Mouse (Mus musculus) cortical plate, adult 2 months (tissue): Measurements from ENCODE around the gene Gria1. TPM values are rescaled to one million over a fixed set of nuclear protein-coding genes. Genes with fewer than 3 reads are reported as not detected.

ENCODE experiments used
- H3K27ac ChIP-seq: fragments of 200-500 bp; 2 replicates; pipeline ENCODE4 v1.5.1; 2012; ENCODE audit warnings: low read length, control low read depth, inconsistent platforms; ENCODE audit not compliant: insufficient read depth
- H3K4me1 ChIP-seq: fragments of 200-500 bp; 2 replicates; pipeline ENCODE4 v1.6.1; 2011; ENCODE audit warnings: low read length; ENCODE audit not compliant: control insufficient read depth, insufficient read depth
- H3K4me3 ChIP-seq: fragments of 200-500 bp; 2 replicates; pipeline ENCODE4 v1.5.1; 2011; ENCODE audit warnings: mild to moderate bottlenecking, low read length, control low read depth; ENCODE audit not compliant: insufficient read depth
- CTCF ChIP-seq: fragments of 200-500 bp; IDR thresholded peaks from 2 replicates; pipeline ENCODE4 v1.5.1; 2011; ENCODE audit warnings: mild to moderate bottlenecking, control low read depth, low read length; ENCODE audit not compliant: insufficient read depth; ENCODE audit errors: extremely low read depth
- POLR2A ChIP-seq: fragments of 200-500 bp; IDR thresholded peaks from 2 replicates; pipeline ENCODE4 v1.6.1; 2011; ENCODE audit warnings: mild to moderate bottlenecking, low read length, control low read depth; ENCODE audit not compliant: insufficient read depth; ENCODE audit errors: extremely low read depth
- polyA plus RNA-seq: library from polyadenylated mRNA; depleted of rRNA; stranded (reverse); fragments of >200 nt; gene quantifications from 2 replicates; pipeline ENCODE4 v1.2.3, GENCODE M21; 2012

Gene Gria1
- polyA plus RNA-seq, 1 experiment = 100.0 TPM

DNA sequence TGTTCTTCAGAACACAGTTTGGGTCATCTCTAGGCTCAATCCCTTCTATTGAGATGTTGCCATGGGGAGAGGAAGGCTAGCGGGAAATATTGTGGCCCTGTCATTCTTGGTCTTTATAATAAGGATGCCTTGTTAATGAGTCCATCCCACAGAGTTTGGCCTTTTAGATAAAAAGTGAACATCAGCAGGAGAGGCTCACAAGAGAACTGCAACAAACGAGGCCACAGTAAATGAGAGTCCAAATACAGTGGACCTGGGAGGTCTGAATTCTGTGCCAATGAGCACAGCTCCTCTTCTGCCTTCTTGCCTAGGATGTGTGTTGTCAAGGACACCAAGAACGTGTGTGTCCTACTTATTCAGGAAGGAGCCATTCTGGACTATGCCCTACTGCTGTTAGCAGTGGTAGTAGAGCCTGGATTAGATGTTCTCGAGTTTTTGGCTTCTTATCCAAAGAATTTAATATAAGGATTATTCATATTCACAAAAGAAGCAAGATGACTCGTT is 92.6 kb downstream of the Gria1 start:
- Histone ChIP-seq H3K4me3 (no peak overlapping the region), H3K4me1 (peaks cover 6% of the 10 kb centered on the region; the same call in 1 of the 2 replicates), H3K27ac (no peak overlapping the region)
- TF ChIP-seq CTCF (no peak), POLR2A (no peak)

GRCm38 (mm10) chr11:57105683-57106082 is 94.5 kb downstream of the Gria1 start:
- TF ChIP-seq CTCF = no peak
- no peak for TF ChIP-seq POLR2A
- Histone ChIP-seq H3K27ac (no peak overlapping the region), H3K4me1 (peaks cover 6% of the 10 kb centered on the region; the same call in 1 of the 2 replicates), H3K4me3 (no peak overlapping the region)

DNA sequence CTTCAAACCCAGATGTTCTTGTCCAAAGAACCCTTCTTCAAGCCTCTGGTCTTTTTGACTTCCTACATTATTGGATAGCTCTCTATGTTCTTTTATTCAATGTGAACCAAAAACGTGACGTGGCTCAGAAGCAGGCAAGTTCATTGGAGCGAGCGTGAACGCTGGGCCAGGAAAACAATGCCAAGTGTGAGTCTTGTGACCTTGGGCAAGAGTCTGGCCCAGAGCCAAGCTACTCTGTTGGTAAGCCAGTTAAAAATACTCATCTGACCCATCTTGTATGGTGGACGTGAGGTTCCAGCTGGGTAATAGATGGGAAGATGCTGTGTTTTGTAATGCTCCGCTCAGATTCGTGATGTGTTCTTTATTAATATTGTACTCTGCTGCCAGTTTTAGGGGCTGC is 101.2 kb downstream of the Gria1 start:
- H3K4me3 ChIP-seq = no peak overlapping the region
- TF ChIP-seq POLR2A (no peak), CTCF (no peak)
- peaks cover 12% of the 10 kb centered on the region for H3K4me1 ChIP-seq
- no peak overlapping the region for H3K27ac ChIP-seq

DNA sequence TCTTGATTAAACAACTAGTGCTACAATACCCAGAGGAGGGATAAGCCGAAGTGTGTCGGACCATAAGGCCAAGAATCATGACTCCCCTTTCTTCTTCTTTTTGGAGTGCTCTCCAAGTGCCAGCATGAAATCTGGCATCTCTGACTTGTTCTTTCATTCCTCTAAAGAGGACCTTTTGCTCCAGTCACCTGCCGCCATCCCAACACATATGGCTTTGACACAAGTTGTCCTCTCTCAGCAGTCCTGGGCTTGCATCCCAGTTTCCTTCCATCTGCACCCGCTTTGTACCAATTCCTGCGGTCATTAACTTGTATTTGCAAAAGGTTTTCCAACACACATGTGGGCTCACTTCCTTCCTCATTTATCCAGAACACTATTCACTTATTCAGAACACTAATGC is 103.2 kb downstream of the Gria1 start:
- no peak overlapping the region for H3K27ac ChIP-seq
- no peak for TF ChIP-seq CTCF
- no peak for TF ChIP-seq POLR2A
- H3K4me1 ChIP-seq = peaks cover 13% of the 10 kb centered on the region
- H3K4me3 ChIP-seq = no peak overlapping the region

GRCm38 (mm10) chr11:57127066-57127465 is 115.9 kb downstream of the Gria1 start:
- Histone ChIP-seq H3K4me3 (no peak overlapping the region), H3K4me1 (peaks cover 4% of the 10 kb centered on the region; the same call in 1 of the 2 replicates), H3K27ac (no peak overlapping the region)
- TF ChIP-seq CTCF (no peak), POLR2A (no peak)

- peaks cover 4% of the 10 kb centered on the region; the same call in 1 of the 2 replicates for H3K4me1 ChIP-seq
- H3K4me3 ChIP-seq = no peak overlapping the region
- TF ChIP-seq CTCF = no peak
- TF ChIP-seq POLR2A = no peak
- H3K27ac ChIP-seq = 0 out of 2 replicates have a peak overlapping the region, but pooled peaks have one; percentile 5
Measured at GRCm38 (mm10) chr11:57140162-57140780, 129.1 kb downstream of the Gria1 start.

DNA sequence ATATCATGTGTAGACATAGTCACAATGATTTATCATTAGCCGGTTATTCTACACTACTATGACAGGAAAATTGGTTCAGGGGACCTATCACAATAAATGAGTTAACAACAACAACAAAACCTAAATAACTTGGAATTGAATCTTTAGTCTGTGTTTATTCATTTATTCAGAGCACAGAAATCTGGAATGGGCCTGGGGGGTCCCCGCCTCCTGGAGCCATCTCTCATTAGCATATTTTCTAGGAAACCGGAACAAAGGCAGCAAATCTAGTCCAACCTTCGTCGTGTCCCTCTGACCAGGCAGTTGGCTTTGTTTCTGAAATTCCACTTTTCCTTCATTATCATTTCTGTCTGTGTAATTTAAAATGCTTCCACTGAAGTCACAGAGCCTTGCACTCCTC is 132.5 kb downstream of the Gria1 start:
- peaks cover 4% of the 10 kb centered on the region; the same call in 1 of the 2 replicates for H3K4me1 ChIP-seq
- H3K27ac ChIP-seq = no peak overlapping the region
- H3K4me3 ChIP-seq = no peak overlapping the region
- TF ChIP-seq POLR2A = no peak
- no peak for TF ChIP-seq CTCF

- Histone ChIP-seq H3K4me3 (no peak overlapping the region), H3K4me1 (peaks cover 1% of the 10 kb centered on the region; the same call in 1 of the 2 replicates), H3K27ac (no peak overlapping the region)
- TF ChIP-seq CTCF (no peak), POLR2A (no peak)
Measured at GRCm38 (mm10) chr11:57145192-57145591, 134.0 kb downstream of the Gria1 start.

- no peak overlapping the region for H3K4me3 ChIP-seq
- TF ChIP-seq CTCF (no peak), POLR2A (no peak)
- H3K4me1 ChIP-seq = no peaks in the 10 kb centered on the region; the same call in 1 of the 2 replicates
- H3K27ac ChIP-seq = no peak overlapping the region
Measured at GRCm38 (mm10) chr11:57145704-57146103, 134.5 kb downstream of the Gria1 start.

DNA sequence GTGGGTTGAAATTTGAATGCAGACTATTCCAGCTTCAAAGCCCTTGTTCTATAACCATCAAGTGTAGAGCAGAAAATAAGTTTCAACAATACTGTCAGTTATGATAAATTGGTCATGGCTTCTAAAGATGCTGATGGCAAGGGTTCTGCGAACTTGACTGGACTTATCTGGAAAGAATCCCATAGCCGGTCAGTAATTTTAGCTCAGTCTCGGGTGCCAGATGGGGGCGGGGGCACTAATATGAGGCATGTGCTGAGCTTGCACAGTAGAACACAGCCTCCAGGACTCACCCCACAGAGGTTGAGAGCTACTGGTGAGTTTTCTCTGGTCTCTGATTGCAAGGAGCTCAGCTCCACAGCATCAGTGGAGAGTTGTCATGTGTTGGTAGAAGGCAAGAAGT is 140.5 kb downstream of the Gria1 start:
- no peak overlapping the region for H3K4me3 ChIP-seq
- peaks cover 8% of the 10 kb centered on the region for H3K4me1 ChIP-seq
- no peak overlapping the region for H3K27ac ChIP-seq
- no peak for TF ChIP-seq POLR2A
- no peak for TF ChIP-seq CTCF

DNA sequence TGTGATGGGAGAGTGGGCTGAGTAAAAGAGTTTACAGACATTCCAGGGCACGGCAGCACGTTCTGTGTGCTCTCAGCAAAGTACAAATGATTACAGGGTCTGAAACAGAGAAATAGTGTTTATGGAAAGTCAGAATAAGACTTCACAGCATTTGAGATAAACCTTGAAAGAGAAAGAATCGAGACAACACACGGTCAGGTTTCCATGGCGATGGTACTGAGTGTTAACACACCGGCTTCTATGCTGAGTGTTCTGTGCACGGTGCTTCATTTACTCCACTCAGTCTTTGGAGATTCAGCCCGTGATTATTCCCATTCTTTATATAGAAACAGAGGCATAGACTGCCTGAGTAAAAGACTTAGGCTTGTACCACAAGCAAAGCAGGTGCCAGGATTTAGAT is 143.8 kb downstream of the Gria1 start:
- Histone ChIP-seq H3K4me3 (no peak overlapping the region), H3K27ac (0 out of 2 replicates have a peak overlapping the region, but pooled peaks have one; percentile 5), H3K4me1 (peaks cover 10% of the 10 kb centered on the region)
- TF ChIP-seq POLR2A (no peak), CTCF (no peak)
